Mouse (Mus musculus): ENCODE measurements around the gene Slc12a8. TPM values are rescaled to one million over a fixed set of nuclear protein-coding genes. Genes with fewer than 3 reads are reported as not detected.

Gene Slc12a8
- polyA plus RNA-seq, 1 experiment from 2014 or later: 0.83 TPM

GRCm38 (mm10) chr16:33680271-33680670, 163.1 kb downstream of the Slc12a8 start:
- peaks cover 3% of the 10 kb centered on the region; the same call in 1 of the 2 replicates for H3K9me3 ChIP-seq
- ATAC-seq (ENCODE audit: extremely low read depth, insufficient number of reproducible peaks, low FRiP score, low TSS enrichment): no peak
- no peak overlapping the region for H3K4me2 ChIP-seq
- no peak overlapping the region for H3K27ac ChIP-seq (replicated peaks)
- WGBS: 72% methylated on average over 7 of the region's 7 CpGs
- H3K27me3 ChIP-seq (replicated peaks): no peaks in the 10 kb centered on the region
- H3K4me1 ChIP-seq: peaks cover 47% of the 10 kb centered on the region
- H3K9ac ChIP-seq: no peak overlapping the region
- no peaks in the 10 kb centered on the region for H3K36me3 ChIP-seq
- H3K4me3 ChIP-seq: no peak overlapping the region

- Histone ChIP-seq H3K27ac (replicated peaks) (no peak overlapping the region), H3K9me3 (peaks cover 3% of the 10 kb centered on the region; the same call in 1 of the 2 replicates)
- WGBS: 51% methylated on average over 10 of the region's 10 CpGs
Measured at GRCm38 (mm10) chr16:33680816-33681215, 163.7 kb downstream of the Slc12a8 start.

GRCm38 (mm10) chr16:33681661-33682060, 164.5 kb downstream of the Slc12a8 start:
- no peak overlapping the region for H3K9ac ChIP-seq
- peaks cover 47% of the 10 kb centered on the region for H3K4me1 ChIP-seq
- no peak overlapping the region for H3K4me2 ChIP-seq
- ATAC-seq (ENCODE audit: extremely low read depth, insufficient number of reproducible peaks, low FRiP score, low TSS enrichment): no peak
- no peaks in the 10 kb centered on the region for H3K27me3 ChIP-seq (replicated peaks)
- no peak overlapping the region for H3K4me3 ChIP-seq
- no peaks in the 10 kb centered on the region for H3K36me3 ChIP-seq
- peaks cover 3% of the 10 kb centered on the region; the same call in 1 of the 2 replicates for H3K9me3 ChIP-seq
- H3K27ac ChIP-seq (replicated peaks): no peak overlapping the region

More at GRCm38 (mm10) chr16:33680816-33681215, 163.7 kb downstream of the Slc12a8 start:
- H3K4me2 ChIP-seq: no peak overlapping the region
- no peak for ATAC-seq (ENCODE audit: extremely low read depth, insufficient number of reproducible peaks, low FRiP score, low TSS enrichment)
- no peak overlapping the region for H3K9ac ChIP-seq
- peaks cover 47% of the 10 kb centered on the region for H3K4me1 ChIP-seq
- no peaks in the 10 kb centered on the region for H3K27me3 ChIP-seq (replicated peaks)
- H3K4me3 ChIP-seq: no peak overlapping the region
- H3K36me3 ChIP-seq: no peaks in the 10 kb centered on the region

GRCm38 (mm10) chr16:33682651-33683050, 165.5 kb downstream of the Slc12a8 start:
- H3K27ac ChIP-seq (replicated peaks): no peak overlapping the region
- no peaks in the 10 kb centered on the region for H3K36me3 ChIP-seq
- H3K4me1 ChIP-seq: peaks cover 47% of the 10 kb centered on the region
- ATAC-seq (ENCODE audit: extremely low read depth, insufficient number of reproducible peaks, low FRiP score, low TSS enrichment): no peak
- 85% methylated on average over 3 of the region's 3 CpGs for WGBS
- H3K27me3 ChIP-seq (replicated peaks): no peaks in the 10 kb centered on the region
- no peak overlapping the region for H3K4me2 ChIP-seq
- no peak overlapping the region for H3K4me3 ChIP-seq
- H3K9ac ChIP-seq: no peak overlapping the region
- peaks cover 3% of the 10 kb centered on the region; the same call in 1 of the 2 replicates for H3K9me3 ChIP-seq

- H3K4me3 ChIP-seq: peak overlapping the region; percentile 95
- H3K4me2 ChIP-seq: peak overlapping the region; percentile 90
- peaks cover 5% of the 10 kb centered on the region for H3K36me3 ChIP-seq
- H3K9ac ChIP-seq: peak overlapping the region; percentile 99
- no peak for ATAC-seq (ENCODE audit: extremely low read depth, insufficient number of reproducible peaks, low FRiP score, low TSS enrichment)
- WGBS: 66% methylated on average over 13 of the region's 13 CpGs
- no peaks in the 10 kb centered on the region for H3K27me3 ChIP-seq (replicated peaks)
- peak overlapping the region; percentile 90 for H3K27ac ChIP-seq (replicated peaks)
- H3K4me1 ChIP-seq: peaks cover 55% of the 10 kb centered on the region
- peaks cover 3% of the 10 kb centered on the region; the same call in 1 of the 2 replicates for H3K9me3 ChIP-seq
Measured at GRCm38 (mm10) chr16:33683206-33684161, 166.4 kb downstream of the Slc12a8 start.

GRCm38 (mm10) chr16:33684162-33684702, 167.1 kb downstream of the Slc12a8 start, which contains the start of gene Heg1:
Gene Heg1 (plus strand): TSS chr16:33684370.
- H3K4me2 ChIP-seq: peak within 1 kb of the TSS; percentile 90
- H3K9me3 ChIP-seq: peaks cover 3% of the 10 kb centered on the region; the same call in 1 of the 2 replicates
- H3K36me3 ChIP-seq: peaks cover 7% of the 10 kb centered on the region
- peaks cover 61% of the 10 kb centered on the region for H3K4me1 ChIP-seq
- peak within 1 kb of the TSS; percentile 99 for H3K9ac ChIP-seq
- peak within 1 kb of the TSS; percentile 95 for H3K4me3 ChIP-seq
- H3K27ac ChIP-seq (replicated peaks): peak within 1 kb of the TSS; percentile 90
- H3K27me3 ChIP-seq (replicated peaks): no peaks in the 10 kb centered on the region
- WGBS: under 1% methylated on average over 36 of the region's 57 CpGs
- peak; percentile 55; the same call in 1 of the 2 replicates for ATAC-seq (ENCODE audit: extremely low read depth, insufficient number of reproducible peaks, low FRiP score, low TSS enrichment)

- H3K4me1 ChIP-seq: peaks cover 67% of the 10 kb centered on the region
- peak overlapping the region; percentile 90 for H3K4me2 ChIP-seq
- H3K9me3 ChIP-seq: no peaks in the 10 kb centered on the region
- H3K36me3 ChIP-seq: peaks cover 7% of the 10 kb centered on the region
- H3K27ac ChIP-seq (replicated peaks): peak overlapping the region; percentile 90
- no peak for ATAC-seq (ENCODE audit: extremely low read depth, insufficient number of reproducible peaks, low FRiP score, low TSS enrichment)
- 2% methylated on average over 46 of the region's 46 CpGs for WGBS
- H3K9ac ChIP-seq: peak overlapping the region; percentile 99
- H3K4me3 ChIP-seq: peak overlapping the region; percentile 95
- no peaks in the 10 kb centered on the region for H3K27me3 ChIP-seq (replicated peaks)
Measured at GRCm38 (mm10) chr16:33684703-33685701, 167.9 kb downstream of the Slc12a8 start.

- Histone ChIP-seq H3K4me3 (peak overlapping the region; percentile 95), H3K4me2 (peak overlapping the region; percentile 90), H3K36me3 (peaks cover 7% of the 10 kb centered on the region), H3K9me3 (no peaks in the 10 kb centered on the region), H3K27me3 (replicated peaks) (no peaks in the 10 kb centered on the region), H3K9ac (peak overlapping the region; percentile 99), H3K27ac (replicated peaks) (peak overlapping the region; percentile 90), H3K4me1 (peaks cover 67% of the 10 kb centered on the region)
- 42% methylated on average over 1 of the region's 1 CpGs for WGBS
- ATAC-seq (ENCODE audit: extremely low read depth, insufficient number of reproducible peaks, low FRiP score, low TSS enrichment): no peak
Measured at GRCm38 (mm10) chr16:33686056-33686455, 168.9 kb downstream of the Slc12a8 start.

- H3K9me3 ChIP-seq: no peaks in the 10 kb centered on the region
- H3K27me3 ChIP-seq (replicated peaks): no peaks in the 10 kb centered on the region
- H3K9ac ChIP-seq: peak overlapping the region; percentile 99
- no peak for ATAC-seq (ENCODE audit: extremely low read depth, insufficient number of reproducible peaks, low FRiP score, low TSS enrichment)
- peak overlapping the region; percentile 38 for H3K27ac ChIP-seq (replicated peaks)
- H3K36me3 ChIP-seq: peaks cover 15% of the 10 kb centered on the region
- H3K4me2 ChIP-seq: peak overlapping the region; percentile 90
- H3K4me3 ChIP-seq: peak overlapping the region; percentile 95
- WGBS: 49% methylated on average over 3 of the region's 3 CpGs
- H3K4me1 ChIP-seq: peaks cover 77% of the 10 kb centered on the region
Measured at GRCm38 (mm10) chr16:33687724-33688123, 170.6 kb downstream of the Slc12a8 start.

GRCm38 (mm10) chr16:33690975-33691747, 174.0 kb downstream of the Slc12a8 start:
- Histone ChIP-seq H3K27ac (replicated peaks) (peak overlapping the region; percentile 38; the same call in 1 of the 2 replicates), H3K4me1 (peaks cover 93% of the 10 kb centered on the region), H3K27me3 (replicated peaks) (no peaks in the 10 kb centered on the region), H3K9ac (no peak overlapping the region; the same call in 1 of the 2 replicates), H3K36me3 (peaks cover 30% of the 10 kb centered on the region), H3K4me2 (no peak overlapping the region), H3K9me3 (no peaks in the 10 kb centered on the region), H3K4me3 (no peak overlapping the region)
- 81% methylated on average over 6 of the region's 6 CpGs for WGBS
- ATAC-seq (ENCODE audit: extremely low read depth, insufficient number of reproducible peaks, low FRiP score, low TSS enrichment): no peak

All from heart, embryonic 13.5 days (tissue).